Mouse (Mus musculus): ENCODE measurements around the gene Mmp19. TPM values are rescaled to one million over a fixed set of nuclear protein-coding genes. Genes with fewer than 3 reads are reported as not detected.
"Not testable (repeated sequence)": the region's sequence is repeated elsewhere in the genome, so short reads cannot be mapped to it uniquely, and the experiment has no call there.

Gene Mmp19
- total RNA-seq, 2 experiments from 2014 or later, result 4.5 to 12.7 TPM

- no peak for ATAC-seq (ENCODE audit: poor library complexity, severe bottlenecking)
These were observed 8.0 kb downstream of the Mmp19 start for GRCm38 (mm10) chr10:128798676-128799075.

DNA sequence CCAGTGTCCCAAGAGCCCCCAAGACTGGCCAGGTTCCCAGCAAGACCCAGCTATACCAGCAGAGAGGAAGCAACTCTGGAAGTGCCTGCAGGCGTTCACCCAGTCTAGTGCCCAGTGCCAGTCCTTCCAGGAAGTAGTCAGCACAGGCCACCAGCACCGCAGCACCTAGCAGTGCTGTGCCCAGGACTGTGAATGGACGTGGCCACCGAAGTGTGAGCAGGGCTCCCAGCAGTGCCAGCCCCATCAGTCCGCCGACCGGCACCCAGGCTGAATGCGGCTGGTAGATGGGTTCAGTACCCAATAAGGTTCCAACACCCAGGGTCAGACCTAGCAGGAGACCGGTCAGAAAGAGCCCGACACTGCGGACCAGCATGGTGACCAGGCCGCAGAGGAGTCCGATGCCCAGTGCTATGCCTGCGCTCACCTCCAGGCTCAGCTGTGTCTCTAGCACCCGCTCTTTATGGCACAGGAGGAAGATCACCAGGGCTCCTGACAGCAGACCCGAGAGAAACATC is 11.3 kb downstream of the Mmp19 start:
- no peak for ATAC-seq (ENCODE audit: poor library complexity, severe bottlenecking)

- no peak for ATAC-seq (ENCODE audit: poor library complexity, severe bottlenecking)
These were observed 12.2 kb downstream of the Mmp19 start for GRCm38 (mm10) chr10:128802956-128803355.

DNA sequence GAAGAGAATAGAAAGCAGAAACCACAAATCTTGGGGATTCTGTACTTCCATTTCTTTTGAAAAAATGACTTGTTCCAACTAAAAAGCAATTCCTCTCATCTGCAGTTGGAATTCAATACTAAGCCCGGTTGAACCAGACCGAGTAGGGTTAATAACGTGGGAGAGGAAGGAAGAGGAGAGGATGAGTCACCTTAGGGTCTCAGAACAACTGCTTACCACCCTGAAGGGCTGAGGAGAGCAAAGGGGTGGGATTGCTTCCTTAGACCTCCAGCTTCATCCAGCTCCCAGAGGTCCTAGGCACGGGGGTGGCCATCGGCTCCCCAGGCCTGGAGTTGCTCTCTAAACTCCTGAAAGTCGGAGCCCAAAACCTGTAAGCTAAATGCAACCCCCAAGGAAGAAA is 12.7 kb downstream of the Mmp19 start:
- ATAC-seq (ENCODE audit: poor library complexity, severe bottlenecking), result no peak

DNA sequence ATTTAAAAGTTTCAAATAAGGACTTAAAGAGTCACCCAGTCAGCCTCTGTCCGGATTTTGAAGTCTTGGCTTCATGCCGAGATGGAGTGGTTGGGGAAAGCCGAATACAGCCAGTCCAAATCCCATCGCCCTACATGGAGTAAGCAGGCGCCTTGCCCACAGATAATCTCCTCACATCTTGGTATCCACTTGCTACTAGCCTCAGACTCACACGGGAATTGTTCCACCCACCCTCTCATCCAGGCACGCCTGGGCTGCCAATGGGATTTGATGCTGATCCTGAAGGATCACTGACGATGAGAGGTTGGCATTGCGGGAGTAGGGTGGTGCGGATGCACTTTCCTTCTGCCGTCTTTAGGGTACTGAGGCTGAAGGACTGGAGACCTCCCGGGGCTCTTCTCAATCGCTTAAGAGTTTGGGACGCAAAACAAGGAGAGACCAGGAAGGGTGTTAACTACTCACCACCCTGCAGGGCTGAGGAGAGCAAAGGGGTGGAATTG is 13.1 kb downstream of the Mmp19 start, which contains the start of gene Dnajc14:
Dnajc14 (plus strand) TSS at position 292 of the 500 bp plus-strand sequence.
- no peak for ATAC-seq (ENCODE audit: poor library complexity, severe bottlenecking)

DNA sequence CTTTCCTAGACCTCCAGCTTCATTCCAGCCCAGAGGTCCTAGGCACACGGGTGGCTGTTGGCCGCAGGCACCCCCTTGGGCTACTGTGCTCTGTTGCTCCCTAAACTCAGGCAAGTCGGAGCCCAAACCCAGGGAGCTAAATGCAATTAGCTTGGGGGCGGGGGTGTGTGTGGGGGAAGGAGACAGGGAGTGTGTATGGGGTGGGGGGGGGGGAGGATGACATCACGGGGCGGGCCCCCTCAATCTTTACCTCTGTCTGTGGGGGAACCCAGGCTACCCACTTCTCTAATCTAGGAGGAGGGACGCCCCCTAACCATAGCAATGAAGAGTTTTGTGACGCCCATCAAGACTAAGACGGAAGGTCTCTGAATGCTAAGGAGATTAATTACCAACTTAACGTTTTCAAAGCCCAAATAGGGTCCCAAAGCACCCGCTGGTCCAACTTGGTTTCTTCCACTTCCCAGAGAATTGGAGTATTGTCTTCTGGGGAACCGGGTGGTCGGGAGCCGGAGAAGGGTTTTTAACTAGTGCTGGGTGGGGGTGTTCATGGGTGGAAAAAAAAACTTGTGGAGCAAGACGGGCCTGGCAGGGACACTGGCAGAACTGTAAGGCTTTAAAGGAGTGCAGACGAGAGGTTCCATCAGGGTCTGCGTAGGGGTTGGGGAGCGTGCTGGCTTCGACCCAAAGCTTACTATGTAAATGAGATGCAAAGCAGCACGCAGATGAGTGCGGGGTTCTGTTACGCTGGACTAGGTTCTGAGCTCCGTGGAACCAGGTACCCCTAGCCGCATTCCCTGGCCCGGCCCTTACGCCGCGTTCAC is 13.8 kb downstream of the Mmp19 start, which contains the start of gene Tmem198b:
Tmem198b (minus strand) TSS at position 100 of the 821 bp plus-strand sequence.
- ATAC-seq (ENCODE audit: poor library complexity, severe bottlenecking), result peak; percentile 33

DNA sequence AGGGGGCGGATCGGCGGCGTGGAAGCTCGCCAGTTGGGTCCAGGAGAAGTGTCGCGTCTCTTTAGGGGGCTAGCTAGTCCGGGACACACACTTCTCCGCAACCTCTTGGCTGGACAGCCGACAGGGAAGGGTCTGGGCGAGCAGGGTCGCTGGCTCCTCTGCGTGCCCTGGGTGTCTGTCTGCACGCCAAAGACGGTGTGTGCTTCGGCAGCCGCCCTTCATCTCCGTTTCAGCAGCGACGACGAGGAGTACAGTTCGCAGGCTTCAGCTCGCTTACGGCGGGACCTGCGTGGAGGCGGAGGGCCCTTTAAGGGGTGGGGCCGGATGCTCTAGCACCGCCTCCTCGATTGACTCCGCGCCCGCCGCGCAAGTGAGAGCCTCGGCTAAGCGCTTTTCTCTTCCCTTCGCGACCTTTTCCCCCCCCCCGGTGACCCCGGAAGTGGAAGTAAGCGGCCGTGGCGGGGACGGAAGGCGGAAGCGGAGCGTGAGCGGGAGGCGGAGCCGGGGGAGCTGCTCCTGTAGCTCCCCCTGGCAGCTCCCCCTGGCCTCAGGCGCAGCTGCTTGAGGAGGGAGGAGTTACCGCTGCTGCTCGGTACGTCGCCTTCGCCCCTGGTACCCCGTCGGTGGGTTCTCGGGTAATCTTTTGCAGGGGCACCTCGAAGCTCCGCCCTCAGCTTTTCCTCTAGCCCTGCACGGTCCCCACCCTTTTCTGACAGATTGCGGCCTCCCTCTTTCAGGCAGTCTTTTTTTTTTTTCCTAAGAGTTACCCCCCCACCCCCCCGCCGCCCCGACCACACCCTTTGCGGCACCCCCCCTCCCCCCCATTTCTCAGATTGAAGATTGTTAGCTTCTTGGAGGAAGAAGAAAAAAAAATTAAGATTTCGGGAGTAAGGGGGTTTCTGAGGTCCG is 14.6 kb downstream of the Mmp19 start:
- peak; percentile 88 for ATAC-seq (ENCODE audit: poor library complexity, severe bottlenecking)

DNA sequence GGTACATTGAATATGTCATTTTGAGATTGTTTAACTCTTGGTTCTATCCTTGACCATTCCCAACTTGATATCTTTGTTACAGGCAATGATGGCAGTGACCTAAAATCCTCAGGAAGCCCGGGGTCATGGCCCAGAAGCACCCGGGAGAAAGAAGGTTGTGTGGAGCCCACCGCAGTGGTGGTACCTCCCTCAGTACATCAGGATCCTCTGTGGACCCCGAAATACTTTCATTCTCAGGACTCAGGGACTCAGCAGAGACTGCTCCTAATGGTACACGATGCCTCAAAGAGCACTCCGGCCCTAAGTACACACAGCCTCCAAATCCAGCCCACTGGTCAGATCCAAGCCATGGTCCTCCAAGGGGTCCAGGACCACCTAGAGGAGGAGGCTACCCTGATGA is 15.4 kb downstream of the Mmp19 start:
- ATAC-seq (ENCODE audit: poor library complexity, severe bottlenecking), result no peak

- no peak for ATAC-seq (ENCODE audit: poor library complexity, severe bottlenecking)
These were observed 16.3 kb downstream of the Mmp19 start for GRCm38 (mm10) chr10:128807018-128807417.

DNA sequence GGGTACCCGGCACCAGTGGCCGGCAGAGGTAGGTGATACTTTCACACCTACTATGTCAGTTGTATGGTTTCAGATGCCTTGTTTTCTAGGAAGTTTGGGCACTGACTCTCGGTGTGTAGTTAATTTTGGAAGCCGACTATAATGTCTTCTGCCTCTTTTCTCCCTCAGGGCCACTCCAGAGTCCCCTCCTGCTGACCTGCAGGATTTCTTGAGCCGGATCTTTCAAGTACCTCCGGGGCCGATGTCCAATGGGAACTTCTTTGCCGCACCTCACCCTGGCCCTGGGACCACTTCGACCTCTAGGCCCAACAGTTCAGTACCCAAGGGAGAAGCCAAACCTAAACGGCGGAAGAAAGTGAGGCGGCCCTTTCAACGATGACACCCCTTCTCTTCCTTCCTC is 26.3 kb downstream of the Mmp19 start, which contains the start of gene Sarnp:
Sarnp (plus strand) TSS at position 301 of the 400 bp plus-strand sequence.
- ATAC-seq (ENCODE audit: poor library complexity, severe bottlenecking), result no peak

GRCm38 (mm10) chr10:128820217-128820616 is 29.5 kb downstream of the Mmp19 start:
- no peak for ATAC-seq (ENCODE audit: poor library complexity, severe bottlenecking)

- ATAC-seq (ENCODE audit: poor library complexity, severe bottlenecking), result peak; percentile 98
These were observed 30.8 kb downstream of the Mmp19 start, which contains the start of gene Ormdl2 for GRCm38 (mm10) chr10:128821358-128822056. Gene Ormdl2 (minus strand): TSS chr10:128821645.

- ATAC-seq (ENCODE audit: poor library complexity, severe bottlenecking), result no peak
These were observed 31.4 kb downstream of the Mmp19 start for GRCm38 (mm10) chr10:128822135-128822534.

GRCm38 (mm10) chr10:128823087-128823486 is 32.4 kb downstream of the Mmp19 start:
- ATAC-seq (ENCODE audit: poor library complexity, severe bottlenecking), result not testable (repeated sequence)

GRCm38 (mm10) chr10:128823821-128824220 is 33.1 kb downstream of the Mmp19 start:
- no peak for ATAC-seq (ENCODE audit: poor library complexity, severe bottlenecking)

- ATAC-seq (ENCODE audit: poor library complexity, severe bottlenecking), result no peak
These were observed 46.7 kb downstream of the Mmp19 start for GRCm38 (mm10) chr10:128837400-128837799.

DNA sequence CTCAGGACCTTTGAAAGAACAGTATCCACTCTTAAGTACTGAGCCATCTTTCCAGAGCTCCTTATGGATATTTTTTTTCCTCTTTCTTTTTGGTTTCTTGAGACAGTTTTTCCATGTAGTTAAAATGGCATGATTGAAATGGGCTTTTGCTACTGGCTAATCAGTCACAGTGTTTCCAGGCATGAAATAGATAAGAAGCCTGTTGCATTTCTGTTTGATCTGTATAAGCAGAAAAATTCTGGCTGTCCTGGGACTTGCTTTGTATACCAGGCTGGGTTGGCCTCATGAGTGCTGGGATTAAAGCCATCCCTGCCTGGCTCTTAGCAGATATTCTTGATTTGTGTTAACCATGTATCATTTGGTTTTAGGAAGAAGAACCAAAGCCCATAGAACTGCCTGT is 48.7 kb downstream of the Mmp19 start:
- ATAC-seq (ENCODE audit: poor library complexity, severe bottlenecking), result no peak

DNA sequence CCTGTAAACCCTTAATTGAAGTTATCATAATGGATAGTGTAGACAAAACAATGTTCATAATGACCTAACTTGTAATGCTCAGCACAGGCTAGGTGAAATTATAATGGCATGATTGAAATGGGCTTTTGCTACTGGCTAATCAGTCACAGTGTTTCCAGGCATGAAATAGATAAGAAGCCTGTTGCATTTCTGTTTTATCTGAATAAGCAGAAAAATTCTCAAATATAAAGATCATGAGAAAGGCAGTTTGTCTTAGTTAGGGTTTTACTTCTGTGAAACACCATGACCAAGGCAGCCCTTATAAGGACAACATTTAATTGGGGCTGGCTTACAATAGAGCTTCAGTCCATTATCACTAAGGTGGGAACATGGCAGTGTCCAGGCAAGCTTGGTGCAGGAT is 49.9 kb downstream of the Mmp19 start:
- ATAC-seq (ENCODE audit: poor library complexity, severe bottlenecking), result no peak

DNA sequence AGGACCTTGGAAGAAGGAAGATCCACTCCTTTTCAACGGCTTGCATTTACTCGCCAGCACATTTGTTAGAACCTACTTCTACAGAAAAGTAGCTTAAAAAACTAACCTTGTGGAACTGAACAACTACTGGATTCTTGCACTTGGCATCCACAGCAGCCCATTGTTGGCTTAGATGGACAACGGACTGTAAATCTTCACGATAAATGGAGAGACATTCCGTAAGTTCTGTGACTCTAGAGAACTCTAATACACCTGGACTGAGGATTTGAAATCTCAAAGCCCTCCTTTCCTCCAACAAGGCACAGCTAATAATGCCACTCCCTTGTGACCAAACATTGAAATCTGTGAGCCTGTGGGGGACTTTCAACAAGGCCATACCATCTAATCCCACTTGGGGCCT is 52.5 kb downstream of the Mmp19 start:
- ATAC-seq (ENCODE audit: poor library complexity, severe bottlenecking), result no peak

GRCm38 (mm10) chr10:128845516-128845915 is 54.8 kb downstream of the Mmp19 start:
- peak; percentile 56 for ATAC-seq (ENCODE audit: poor library complexity, severe bottlenecking)
